Mouse (Mus musculus) neutrophil, adult 5-6 weeks (primary cell): ENCODE measurements around the gene Ctla2a. TPM values are rescaled to one million over a fixed set of nuclear protein-coding genes. Genes with fewer than 3 reads are reported as not detected.
A peak's percentile ranks its signal among the peaks of the same experiment; 100 is the strongest.
"Not testable (repeated sequence)": the region's sequence is repeated elsewhere in the genome, so short reads cannot be mapped to it uniquely, and the experiment has no call there.

Experiments used
- ATAC-seq: fragments of 151-379, 151-347 bp; 2 replicates; pipeline ENCODE4 v1.8.0; 2017; ENCODE audit warnings: mild to moderate bottlenecking, moderate TSS enrichment; ENCODE audit not compliant: insufficient number of reproducible peaks, poor library complexity, low FRiP score, severe bottlenecking; ENCODE audit errors: extremely low read depth
- total RNA-seq: library from RNA; stranded (forward); fragments of 200-1000 nt; gene quantifications from 2 replicates; pipeline ENCODE4 v1.2.3, GENCODE M21; 2017

Gene Ctla2a
- 182 and 189 TPM in 2 replicates for total RNA-seq

- ATAC-seq = peak; percentile 39; the same call in 1 of the 2 replicates
These were observed at the start of gene Ctla2a, which contains the start of gene Gm49391 for GRCm38 (mm10) chr13:60936500-60936901. Ctla2a (minus strand) TSS chr13:60936625. Gm49391 (minus strand) TSS chr13:60936571.

GRCm38 (mm10) chr13:60972319-60972718 is 35.9 kb upstream of the Ctla2a start:
- not testable (repeated sequence) for ATAC-seq

- ATAC-seq = not testable (repeated sequence)
These were observed 27.6 kb upstream of the Ctla2a start for GRCm38 (mm10) chr13:60963985-60964384.

GRCm38 (mm10) chr13:60961706-60962105 is 25.3 kb upstream of the Ctla2a start:
- ATAC-seq = no peak

DNA sequence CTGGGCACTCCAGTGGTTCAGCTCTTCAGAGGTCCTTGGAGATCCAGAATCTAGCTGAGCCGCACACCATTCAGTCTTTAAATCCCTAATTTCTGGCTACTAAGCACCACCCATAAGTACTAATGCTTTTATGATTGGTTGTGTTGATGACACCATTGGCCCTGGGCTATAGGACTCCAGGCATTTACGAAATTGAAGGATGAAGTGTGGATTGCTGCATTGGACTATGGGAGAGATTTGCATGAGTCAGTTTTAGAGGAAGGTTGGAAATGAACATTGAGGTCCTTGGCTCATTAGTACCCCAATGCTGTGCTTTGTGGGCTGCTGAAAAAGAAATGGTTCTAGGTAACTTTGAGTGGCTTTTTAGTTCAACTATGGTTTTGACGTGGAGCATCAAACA is 5.5 kb upstream of the Ctla2a start, which contains the start of gene Tpbpa:
TSS of gene Tpbpa (minus strand) at position 101 of the 400 bp plus-strand sequence.
- not testable (repeated sequence) for ATAC-seq

- not testable (repeated sequence) for ATAC-seq
These were observed 935 bp downstream of the Ctla2a start, which contains the start of gene Gm49393 for GRCm38 (mm10) chr13:60935490-60935889. Gm49393 (minus strand) TSS chr13:60935590.

- ATAC-seq = not testable (repeated sequence)
These were observed 31.6 kb downstream of the Ctla2a start, which contains the start of gene Tpbpb for GRCm38 (mm10) chr13:60904780-60905179. Tpbpb (minus strand) TSS chr13:60904880.

DNA sequence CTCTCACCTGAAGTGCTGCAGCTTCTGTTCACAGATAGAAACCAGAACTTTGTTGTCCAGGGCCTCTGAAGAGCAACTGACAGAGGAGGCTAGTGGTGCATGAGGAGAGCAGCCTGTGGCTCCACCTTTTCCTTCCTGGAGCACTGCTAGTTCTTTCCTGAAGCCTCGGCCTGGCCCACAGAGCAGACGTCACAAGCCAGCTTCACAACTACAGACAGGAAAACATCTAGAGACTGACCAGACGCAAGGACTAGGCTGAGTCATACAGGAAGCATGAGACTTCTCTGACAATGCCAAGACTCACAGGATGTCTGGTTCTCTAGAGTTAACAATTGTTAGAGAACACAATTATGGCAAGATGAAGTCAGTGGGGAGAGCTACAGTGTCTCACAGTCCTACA is 39.1 kb downstream of the Ctla2a start, which contains the start of gene Ctla2b:
TSS of gene Ctla2b (minus strand) at position 120 of the 400 bp plus-strand sequence.
- peak; percentile 13; the same call in 1 of the 2 replicates for ATAC-seq

GRCm38 (mm10) chr13:60896794-60897193 is 39.6 kb downstream of the Ctla2a start, which contains the start of gene Gm49392:
Gm49392 (minus strand) TSS chr13:60896894.
- not testable (repeated sequence) for ATAC-seq

GRCm38 (mm10) chr13:60895406-60896160 is 40.8 kb downstream of the Ctla2a start:
- no peak for ATAC-seq

DNA sequence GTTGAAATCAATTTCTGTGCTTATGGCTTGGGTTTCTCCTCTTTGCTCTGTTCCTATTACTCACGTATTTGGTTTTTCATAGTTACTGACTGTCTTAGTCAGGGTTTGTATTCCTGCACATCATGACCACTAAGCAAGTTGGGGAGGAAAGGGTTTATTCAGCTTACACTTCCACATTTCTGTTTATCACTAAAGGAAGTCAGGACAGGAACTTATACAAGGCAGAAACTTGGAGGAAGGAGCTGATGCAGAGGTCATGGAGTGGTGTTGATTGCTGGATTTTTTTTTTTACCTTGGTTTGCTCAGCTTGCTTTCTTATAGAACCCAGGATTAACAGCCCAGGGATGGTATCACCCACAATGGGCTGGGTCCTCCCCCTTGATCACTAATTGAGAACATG is 44.1 kb downstream of the Ctla2a start:
- ATAC-seq = no peak

Other genes with a start within 250 kb of the Ctla2a start
- gene BC051665, start 150.3 kb downstream of the Ctla2a start, total RNA-seq = not detected in 2 replicates
- not detected in 2 replicates for gene Ctsll3, start 133.8 kb downstream of the Ctla2a start, total RNA-seq
- gene 4930486L24Rik, start 72.2 kb downstream of the Ctla2a start, total RNA-seq = 0.61 TPM in 1 of 2 replicates, not detected in the other
- gene Gm49392, start 39.7 kb downstream of the Ctla2a start, total RNA-seq = 0.61 and 1.9 TPM in 2 replicates
- gene Ctla2b, start 39.2 kb downstream of the Ctla2a start, total RNA-seq = 11.6 and 15.0 TPM in 2 replicates
- not detected in 2 replicates for gene Tpbpb, start 31.7 kb downstream of the Ctla2a start, total RNA-seq
- 4.9 TPM in 1 of 2 replicates, not detected in the other for gene Gm49393, start 1.0 kb downstream of the Ctla2a start, total RNA-seq
- gene Gm49391, start 54 bp downstream of the Ctla2a start, total RNA-seq = 43.6 and 69.0 TPM in 2 replicates
- gene Tpbpa, start 5.4 kb upstream of the Ctla2a start, total RNA-seq = 0.81 TPM in 1 of 2 replicates, not detected in the other
- not detected in 2 replicates for gene Ctsj, start 69.3 kb upstream of the Ctla2a start, total RNA-seq
- gene Ctsq, start 104.0 kb upstream of the Ctla2a start, total RNA-seq = not detected in 2 replicates
- not detected in 2 replicates for gene Ctsr, start 227.6 kb upstream of the Ctla2a start, total RNA-seq